Mouse (Mus musculus): ENCODE data around the gene Iqcn.
A peak's percentile ranks its signal among the peaks of the same experiment; 100 is the strongest.

Iqcn gene

DNA sequence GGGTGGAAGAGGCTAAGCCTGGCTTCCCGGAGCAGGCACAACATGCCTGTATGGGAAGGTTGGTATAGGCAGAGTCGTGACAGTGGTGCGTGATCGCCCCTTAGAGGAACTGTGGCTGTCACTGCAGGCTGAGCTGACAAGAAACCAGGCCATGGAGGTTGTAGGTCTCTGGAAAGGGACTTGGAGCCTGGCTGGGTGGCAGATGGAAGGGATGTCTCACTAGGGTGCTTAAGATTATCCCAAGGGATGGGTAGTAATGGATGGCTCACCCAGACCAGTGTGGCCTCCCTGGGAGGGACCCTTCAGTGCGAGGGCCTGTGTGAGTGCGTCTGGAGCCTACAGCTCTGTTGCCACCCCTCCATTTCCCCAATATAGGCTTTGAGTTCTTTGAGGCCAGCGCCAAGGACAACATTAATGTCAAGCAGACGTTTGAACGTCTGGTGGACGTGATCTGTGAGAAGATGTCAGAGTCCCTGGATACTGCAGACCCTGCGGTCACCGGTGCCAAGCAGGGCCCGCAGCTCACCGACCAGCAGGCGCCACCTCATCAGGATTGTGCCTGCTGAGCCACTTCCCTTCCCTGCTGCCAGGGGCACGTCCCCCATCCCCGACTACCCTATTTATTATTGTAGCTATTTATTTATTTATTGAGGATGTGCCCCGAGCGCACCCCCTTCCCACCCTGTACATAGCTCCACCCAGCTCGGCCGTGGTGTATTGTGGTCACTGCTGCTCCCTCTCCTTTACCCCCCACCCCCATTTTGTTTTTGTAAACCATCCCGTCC lies 54.5 kb downstream of the Iqcn start:
- DNase-seq = peak; percentile 42

GRCm38 (mm10) chr8:70758308-70758615 lies 55.0 kb downstream of the Iqcn start:
- DNase-seq = peak; percentile 14

DNA sequence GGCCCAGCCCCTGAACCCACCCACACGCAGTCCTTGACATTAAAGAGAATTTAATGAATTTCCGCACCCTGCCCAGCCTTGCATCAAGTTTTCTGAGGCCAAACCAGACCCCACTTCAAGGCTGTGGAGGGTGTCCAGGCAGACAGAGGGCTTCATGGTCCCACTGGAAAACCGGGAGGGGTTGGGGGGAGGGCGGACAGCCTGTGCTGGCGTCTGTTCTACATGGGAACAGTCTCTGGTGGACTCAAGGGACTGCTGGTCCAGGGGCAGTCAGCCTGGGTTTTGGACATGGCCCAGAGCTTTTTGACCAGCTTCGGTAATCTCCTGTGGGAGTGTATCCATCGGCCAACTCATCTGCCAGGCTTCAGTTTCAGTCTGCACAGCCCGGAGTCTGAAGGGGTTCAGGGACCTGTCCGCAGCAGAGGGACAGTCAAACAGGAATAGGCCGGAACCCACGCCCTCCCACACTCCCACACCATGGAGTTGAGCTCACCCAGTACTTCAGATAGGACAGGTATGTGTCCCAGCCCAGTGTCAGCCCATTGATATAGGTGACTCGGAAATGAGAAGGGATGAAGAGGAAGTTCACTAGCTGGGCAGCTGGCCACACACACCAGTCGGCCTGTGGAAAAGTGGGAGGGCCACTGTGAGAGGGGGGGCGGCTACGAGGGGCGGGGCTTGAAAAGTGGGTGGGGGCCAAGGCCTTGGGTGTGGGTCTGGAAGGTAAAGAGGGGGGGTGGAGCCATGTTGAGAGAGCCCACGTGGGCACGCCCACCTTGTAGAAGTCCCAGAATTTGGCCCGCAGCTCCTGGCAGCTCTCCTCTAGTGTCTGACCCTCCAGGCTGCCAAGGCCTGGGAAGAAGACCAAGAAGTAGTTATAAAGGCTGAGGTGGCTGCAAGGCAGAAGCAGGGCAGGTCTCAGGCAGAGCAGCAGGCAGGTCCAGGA lies 55.6 kb downstream of the Iqcn start:
- no peak for DNase-seq

GRCm38 (mm10) chr8:70760350-70760749 lies 57.1 kb downstream of the Iqcn start:
- no peak for DNase-seq

DNA sequence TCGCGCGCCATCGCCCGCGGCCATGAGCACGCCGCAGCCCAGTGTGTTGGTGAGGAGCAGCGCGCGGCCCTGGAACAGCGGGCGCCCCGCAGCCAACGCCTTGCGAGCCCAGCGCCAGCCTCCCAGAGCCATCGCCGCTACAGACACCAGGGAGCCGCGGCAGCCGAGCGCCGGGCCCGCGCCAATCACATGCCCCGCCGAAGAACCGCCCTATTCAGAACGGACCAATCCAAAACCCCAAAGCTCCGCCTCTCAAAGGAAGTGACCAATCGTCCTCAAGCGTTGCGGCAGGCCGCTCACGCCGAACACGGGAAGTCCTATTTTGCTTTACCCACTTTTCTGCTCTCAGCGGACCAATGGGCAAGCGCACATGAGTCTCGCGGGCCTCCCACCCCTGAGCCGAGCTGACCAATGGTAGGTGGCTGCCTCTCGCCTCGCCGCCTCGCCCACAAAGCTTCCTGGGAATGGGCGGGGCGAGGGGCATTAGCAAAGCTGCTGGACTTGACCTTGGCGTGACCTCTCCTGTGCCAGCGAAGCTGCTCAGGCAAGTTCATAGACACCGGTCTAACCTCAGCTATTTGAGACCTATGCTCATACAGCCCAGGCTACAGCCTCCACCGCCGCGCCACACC lies 57.6 kb downstream of the Iqcn start, which contains the start of gene Mpv17l2:
Gene Mpv17l2, minus strand, starts transcription at position 172 of the 632 bp plus-strand sequence.
- peak; percentile 99 for DNase-seq

DNA sequence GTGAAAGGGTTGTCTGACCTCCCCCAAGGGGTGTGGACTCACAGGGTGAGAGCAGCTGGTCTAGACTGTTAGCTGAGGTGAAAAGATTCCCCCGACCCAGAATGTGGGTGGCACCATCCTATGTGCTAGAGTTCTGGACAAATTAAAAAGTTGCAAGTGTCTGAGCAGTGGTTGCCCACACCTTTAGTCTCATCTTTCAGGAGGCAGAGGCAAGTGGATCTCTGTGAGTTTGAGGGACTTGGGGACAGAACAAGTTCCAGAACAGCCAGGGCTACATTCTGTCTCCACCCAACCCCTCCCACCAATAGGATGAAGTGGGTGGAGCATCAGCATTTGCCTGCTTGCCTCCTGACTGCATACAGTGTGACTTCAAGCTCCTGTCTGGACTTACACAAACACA lies 58.9 kb downstream of the Iqcn start:
- no peak for DNase-seq

DNA sequence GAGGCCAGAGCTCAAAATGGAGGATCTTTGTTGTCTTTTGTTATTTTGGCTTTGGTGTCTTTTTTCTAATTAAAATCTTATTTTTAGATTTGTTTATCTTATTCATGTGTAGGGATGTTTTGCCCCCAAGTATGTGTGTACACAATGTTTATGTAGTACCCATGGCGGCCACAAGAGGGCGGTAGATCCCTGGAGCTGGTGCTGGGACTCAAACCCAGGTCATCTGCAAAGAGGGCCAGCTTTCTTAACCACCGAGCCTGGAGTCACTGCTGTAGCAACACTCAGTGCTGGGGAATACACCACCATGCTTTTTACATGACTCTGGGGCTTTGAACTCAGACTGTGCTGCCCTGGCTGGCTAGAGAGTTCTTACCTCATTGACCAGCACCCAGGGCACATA lies 60.1 kb downstream of the Iqcn start:
- peak; percentile 76 for DNase-seq

DNA sequence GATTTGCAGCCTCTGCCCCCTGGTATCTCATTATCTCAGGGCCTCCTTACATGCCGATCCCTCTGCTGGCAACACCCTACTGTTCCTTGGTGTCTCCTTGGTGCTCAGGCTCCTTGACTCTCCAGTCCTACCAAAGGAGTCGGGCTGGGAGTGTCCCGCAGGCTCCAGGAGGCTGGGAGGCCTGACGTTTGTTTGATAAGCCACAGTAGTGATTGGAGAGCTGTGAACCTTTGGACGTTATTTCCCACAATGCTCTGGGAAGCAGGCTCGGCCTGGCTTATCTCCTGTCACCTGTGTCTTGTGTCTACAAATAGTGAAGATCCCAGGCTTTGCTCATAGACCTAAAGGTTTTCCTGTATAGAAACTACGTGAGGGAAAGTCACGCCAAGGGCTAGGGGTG lies 60.8 kb downstream of the Iqcn start:
- no peak for DNase-seq

DNA sequence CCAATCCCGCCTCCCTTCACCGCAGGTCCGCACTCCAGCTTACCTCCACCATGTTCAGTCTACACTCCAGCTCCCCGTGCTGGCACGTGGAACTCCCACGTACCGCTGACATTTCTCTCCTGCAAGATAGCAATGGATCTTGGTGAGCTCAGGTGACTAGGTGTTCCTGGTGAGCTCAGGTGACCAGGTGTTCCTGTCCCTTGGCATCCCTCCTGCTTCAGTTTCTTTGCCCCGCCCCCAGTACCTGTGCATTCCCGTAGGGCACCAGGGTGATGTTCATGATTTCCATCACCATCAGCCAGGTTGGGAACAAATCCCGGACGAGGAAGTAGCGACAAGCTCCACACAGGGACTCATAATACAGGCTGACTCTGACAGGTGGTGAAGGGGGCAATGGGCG lies 61.4 kb downstream of the Iqcn start:
- DNase-seq = peak; percentile 47

DNA sequence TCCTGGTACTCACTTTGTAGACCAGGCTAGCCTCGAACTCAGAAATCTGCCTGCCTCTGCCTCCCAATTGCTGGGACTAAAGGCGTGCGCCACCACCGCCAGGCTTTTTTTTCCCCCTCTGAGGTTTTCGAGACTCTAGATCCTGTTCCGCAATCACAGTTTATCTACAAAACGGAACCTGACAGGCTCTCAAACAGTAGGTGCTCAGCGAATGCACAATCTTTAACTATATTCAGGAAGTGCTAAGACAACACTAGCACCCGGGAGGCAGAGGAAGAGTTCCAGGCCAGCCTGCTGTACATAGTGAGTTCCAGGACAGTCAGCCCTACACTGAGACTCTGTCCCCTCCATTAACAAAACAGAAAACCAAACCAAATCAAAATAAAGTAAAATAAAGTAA lies 62.1 kb downstream of the Iqcn start:
- DNase-seq = no peak

DNA sequence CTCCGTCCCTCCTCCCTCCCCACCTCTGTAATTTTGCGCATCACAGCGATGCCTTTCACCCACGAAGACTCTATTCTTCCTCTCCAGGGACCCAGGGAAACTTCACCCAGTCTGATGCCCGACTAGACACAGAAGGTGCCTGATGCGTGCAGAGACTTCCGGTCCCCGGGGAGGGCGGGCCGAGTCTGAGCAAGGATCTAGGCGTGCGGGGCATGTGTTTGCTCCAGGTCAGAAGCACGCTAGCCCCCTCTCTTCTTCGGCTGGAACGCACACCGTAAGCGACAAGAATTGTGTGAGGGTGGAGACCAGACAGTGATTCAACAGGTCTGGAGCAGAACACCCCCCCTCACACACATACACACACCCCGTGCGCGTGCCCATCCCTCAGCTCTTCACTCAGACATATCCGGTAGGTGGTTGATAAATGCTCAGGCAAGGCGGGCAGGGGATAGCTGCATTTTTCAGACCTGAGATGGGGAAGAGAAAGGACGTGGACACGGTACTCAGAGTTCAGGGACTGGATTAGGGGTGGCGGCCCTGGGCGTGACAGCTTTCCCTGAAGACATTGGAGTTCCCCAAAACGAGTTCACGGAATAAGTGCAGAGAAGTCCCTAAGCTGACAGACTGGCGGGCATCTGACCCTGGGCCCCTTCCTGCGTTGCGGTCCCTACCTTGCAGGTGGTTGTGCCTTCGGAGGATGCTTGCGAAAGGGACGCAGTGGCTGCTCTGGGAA lies 62.7 kb downstream of the Iqcn start:
- DNase-seq = no peak

GRCm38 (mm10) chr8:70766571-70767440 lies 63.5 kb downstream of the Iqcn start:
- peak; percentile 95 for DNase-seq
